Mouse (Mus musculus) spleen, postnatal 14 days (tissue): ENCODE data around the gene Sidt2.

ENCODE experiments used
- DNase-seq, 2 experiments: peaks; one replicate each; pipeline ENCODE4 v3.0.0; 2021 to 2022; ENCODE audit warnings: low spot score in 2 of 2

Sidt2 gene

GRCm38 (mm10) chr9:45946872-45947183, 8.2 kb downstream of the Sidt2 start:
- DNase-seq: no peak

DNA sequence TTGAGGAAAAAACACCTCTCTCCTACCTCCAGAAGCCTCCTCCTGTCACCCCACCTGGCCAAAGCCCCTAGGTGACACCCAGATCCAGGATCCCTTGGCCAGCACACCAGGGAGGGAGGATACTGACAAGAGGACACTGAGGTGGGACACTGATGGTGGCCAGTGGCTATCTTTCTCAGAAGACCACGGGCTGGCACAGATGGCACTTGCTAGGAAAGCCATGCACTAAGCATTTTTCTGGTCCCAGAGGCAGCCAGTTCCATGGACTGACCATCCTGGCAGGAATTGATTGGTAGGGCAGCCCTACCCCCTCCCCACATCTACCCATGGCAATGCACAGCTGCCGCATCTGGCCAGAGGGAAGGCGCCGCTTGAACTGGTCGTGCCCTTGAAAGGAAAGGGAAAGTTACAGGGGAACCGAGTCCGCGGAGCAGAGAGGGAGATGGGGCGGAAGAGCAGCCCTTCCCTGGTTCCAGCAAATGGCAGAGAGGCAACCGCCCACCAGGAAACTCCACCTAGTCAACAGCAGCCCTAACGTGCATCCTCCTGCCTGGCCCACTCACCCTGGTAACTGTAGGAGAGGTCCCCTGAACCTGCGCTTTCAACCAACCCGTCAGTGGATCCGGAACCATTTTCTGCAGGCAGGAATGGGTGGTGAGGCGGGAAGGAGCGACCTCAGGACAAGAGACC, 8.7 kb downstream of the Sidt2 start:
- no peak for DNase-seq

- DNase-seq: no peak
Observed at GRCm38 (mm10) chr9:45945721-45946120, 9.3 kb downstream of the Sidt2 start.

DNA sequence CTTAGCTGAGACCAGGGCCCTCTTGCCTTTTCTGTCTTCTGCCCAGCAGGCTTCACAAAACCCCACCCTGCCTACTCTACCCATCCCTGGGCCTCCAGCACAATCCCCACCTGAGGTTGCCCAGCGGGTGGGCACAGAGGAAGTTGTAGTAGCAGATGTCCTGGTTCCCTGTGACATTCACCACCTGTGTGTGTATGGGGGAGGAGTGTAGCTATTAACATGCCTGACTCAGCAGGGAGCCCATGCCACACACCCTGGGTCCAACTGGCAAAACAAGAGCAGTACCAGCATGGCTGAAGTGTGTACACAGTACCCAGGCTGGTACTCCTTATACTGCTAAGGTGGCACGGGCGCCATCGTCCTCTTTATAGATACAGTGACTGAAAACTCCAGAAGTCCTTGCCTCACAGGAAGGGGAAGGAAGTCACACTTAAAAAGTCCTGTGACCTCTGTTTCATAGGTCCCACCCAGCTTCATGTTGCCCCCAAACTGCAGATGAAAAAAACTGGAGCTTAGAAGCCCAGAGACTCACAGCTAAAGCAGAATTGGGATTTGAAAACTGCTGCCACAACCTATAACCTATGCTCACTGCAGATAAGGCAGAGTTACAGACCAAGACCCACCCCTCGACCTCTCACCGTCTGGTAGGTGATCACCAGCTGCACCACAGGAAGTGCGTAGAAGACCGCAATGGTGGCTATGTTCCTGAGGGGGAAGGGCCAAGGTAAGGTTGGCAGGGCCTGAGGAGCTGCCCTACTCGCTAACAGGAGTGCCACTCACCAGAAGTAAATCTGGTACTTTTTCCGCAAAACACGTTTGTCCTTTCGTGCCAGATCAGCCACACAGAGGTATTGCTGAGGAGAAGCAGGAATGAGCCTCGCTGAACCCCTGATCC, 10.3 kb downstream of the Sidt2 start:
- DNase-seq: peak; percentile 33 to 35

- no peak for DNase-seq
Observed at GRCm38 (mm10) chr9:45943628-45944505, 11.2 kb downstream of the Sidt2 start.

GRCm38 (mm10) chr9:45942916-45943315, 12.1 kb downstream of the Sidt2 start:
- DNase-seq: no peak

DNA sequence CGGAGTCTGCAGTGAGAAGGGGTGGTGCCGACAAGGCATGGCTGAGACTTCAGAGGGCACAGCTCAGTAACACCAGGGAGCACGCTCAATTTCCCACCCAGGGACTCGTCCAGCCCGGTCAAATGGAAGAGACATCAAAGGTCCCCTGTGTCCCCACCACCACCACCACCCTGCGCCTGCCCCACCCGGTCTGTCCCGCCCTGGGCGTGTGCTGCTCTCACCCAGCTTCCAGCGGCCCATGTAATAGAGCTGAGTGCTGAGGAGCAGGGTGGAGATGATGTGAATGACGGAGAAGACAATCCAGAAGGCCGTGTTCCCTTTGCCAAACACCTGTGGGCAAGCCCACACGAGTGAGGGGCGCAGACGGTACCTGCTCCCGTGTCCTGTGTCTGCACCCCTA, 12.6 kb downstream of the Sidt2 start:
- no peak for DNase-seq

DNA sequence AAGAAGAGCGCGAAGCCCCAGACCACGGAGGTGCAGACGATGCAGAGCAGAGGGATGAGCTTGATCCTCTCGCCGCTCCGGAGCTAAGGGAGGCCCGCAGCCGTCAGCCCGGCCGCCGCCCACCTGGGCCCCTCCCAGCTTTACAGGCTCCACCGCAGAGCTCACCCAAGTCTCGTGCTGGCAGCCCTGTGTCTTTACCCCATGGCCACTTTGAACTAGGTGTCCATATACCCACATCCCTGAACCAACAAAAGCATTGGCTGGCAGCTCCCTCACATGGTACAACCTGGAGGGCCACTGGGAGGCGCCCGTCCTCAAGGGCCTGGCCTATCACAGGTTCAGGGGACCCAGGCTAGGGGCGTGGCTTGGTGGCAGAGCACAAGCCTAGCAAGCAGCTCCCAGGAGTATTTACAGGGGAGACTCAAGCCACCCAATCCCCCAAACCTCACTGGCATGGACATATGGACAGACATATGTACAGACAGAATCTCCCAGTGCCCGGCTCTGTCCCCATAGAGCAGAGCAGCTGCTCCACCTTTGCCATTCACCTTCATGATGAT, 13.6 kb downstream of the Sidt2 start:
- no peak for DNase-seq

DNA sequence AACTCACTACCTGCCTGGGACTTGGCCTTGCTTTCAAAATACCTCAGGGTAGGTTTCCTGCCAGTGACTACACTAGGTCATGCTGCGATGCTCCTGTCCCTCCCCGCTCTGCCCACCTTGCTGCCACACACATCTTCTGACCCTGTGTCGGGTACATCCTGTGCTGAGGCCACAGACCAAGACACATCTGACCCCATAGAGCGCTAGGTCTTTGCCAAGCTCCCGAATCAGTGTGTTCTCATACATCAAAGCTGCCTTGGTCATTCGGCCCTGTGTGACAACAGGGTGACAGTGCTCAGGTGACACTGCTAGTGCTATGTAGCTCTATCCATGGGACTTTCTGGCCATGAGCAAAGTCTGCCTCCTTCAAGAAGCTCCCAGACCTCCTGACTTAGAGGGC, 15.3 kb downstream of the Sidt2 start:
- no peak for DNase-seq

DNA sequence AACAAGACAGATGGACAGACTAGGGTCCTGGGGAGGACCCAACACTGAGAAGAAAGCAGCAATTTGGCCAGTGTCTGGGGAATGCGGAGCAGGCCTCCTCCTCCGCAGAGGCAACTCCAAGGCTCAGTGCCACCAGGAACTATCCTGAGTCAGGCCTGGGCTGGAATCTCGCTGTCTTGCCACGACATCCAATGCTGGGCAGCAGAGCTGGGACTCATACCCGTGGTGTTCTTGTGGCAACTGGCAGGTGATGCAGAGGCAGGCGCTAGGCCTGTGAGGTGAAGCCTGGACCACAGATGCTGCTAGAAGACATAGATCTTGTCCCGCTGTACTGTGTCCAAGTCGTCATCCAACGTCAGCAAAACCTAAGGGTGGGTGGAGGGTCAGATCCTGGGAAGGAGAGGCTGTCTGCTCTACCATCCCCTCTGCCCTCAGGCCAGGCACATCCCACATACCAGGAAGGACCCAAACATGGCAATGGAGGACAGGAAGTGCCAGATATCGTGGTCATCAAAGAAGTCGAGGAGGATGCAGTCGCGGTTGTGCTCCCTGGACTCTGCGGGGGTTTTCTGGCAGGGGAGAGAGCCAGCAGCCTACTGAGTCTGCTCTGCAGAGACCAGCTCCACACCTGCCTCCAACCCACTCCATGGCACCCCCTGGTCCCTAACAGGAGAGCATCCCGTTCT, 16.0 kb downstream of the Sidt2 start:
- no peak for DNase-seq

GRCm38 (mm10) chr9:45938088-45938487, 17.0 kb downstream of the Sidt2 start:
- no peak for DNase-seq

GRCm38 (mm10) chr9:45936883-45937282, 18.2 kb downstream of the Sidt2 start:
- DNase-seq: no peak

DNA sequence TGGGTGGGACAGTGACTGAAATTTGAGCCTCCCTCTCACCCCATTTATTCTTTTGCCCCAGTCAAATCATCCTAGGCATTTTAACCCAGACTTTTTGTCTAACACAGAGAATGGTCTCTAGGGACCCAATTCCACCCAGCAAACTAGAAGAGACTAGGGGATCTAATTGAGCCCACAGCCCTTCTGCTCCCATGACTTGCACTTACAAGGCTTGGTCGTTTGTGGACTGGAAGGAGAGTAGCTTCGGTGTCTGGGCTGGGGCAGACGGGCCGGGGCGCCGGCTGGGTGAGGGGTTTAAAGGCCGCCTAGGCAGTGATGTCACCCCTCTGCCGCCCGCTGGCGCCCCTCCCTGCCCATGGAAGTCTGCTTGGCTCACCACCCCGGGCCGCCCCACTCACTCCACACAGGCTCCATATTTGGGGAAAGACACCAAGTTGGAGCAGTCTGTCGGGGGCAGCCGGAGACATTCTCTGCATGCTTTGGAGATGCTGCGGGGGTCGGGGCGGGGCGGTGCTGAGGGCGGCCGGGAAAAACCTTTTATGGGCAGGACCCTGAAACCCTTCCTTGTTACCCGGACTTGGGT, 19.3 kb downstream of the Sidt2 start, which contains the start of gene Tagln:
Gene Tagln, minus strand, starts transcription at position 431 of the 583 bp plus-strand sequence.
- DNase-seq: no peak

DNA sequence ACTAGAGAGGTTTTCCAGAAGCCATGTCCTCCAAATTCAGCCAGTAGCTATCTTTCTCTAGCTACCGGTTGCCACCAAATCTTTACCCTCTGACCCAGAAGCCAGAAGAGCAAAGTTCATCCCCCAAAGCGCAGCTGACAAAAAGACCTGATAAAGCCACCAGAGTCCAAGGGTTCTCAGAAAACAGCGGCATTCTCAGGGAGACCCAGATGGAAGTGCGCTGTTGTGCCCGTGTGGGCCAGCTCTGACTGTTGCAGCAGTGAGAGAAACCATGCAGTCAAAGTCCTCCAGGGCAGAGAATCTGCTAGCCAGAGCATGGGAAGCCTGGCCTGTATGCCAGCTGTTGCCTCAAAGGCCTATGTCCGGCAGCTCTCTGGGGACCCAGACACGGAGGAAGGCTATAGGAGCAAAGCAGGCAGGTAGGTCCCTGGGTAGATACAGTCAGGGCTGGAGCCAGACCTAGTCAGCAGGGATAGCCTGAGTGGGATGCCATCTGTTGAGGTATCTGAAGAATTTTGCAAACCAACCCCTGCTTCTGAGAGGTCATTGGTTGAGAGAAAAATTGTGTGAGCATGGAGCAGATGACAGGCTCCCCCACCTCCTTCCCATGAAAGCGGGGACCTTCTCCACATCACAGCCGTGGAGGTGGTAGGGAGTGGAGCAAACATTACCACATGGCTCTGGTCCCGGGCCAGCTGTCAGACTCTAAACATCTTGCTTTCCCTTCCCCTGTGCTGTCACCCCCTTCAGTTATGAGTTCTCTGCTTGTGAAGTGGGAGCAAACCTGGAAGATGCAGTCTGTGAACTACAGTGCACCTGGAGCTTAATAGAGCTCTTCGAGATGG, 22.3 kb downstream of the Sidt2 start:
- DNase-seq: no peak

DNA sequence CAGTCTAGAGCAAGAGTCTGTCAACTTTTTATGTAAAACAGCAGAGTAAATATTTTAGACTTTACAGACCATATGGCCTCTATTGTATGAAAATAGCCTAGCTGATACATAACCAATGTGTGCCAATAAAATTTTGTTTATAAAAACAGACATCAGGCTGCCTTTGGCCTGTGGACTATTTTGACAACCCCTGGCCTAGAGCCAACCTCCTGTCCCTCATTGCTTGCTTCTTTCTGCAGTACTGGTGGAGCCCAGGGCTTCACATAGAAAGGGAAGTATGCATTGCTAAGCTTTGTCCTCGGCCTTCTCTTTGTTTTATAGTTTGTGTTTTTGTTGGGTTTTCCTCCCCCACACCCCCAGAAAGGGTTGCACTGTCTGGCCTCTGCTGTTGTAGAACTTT, 23.1 kb downstream of the Sidt2 start:
- no peak for DNase-seq

GRCm38 (mm10) chr9:45929285-45929684, 25.8 kb downstream of the Sidt2 start:
- no peak for DNase-seq

DNA sequence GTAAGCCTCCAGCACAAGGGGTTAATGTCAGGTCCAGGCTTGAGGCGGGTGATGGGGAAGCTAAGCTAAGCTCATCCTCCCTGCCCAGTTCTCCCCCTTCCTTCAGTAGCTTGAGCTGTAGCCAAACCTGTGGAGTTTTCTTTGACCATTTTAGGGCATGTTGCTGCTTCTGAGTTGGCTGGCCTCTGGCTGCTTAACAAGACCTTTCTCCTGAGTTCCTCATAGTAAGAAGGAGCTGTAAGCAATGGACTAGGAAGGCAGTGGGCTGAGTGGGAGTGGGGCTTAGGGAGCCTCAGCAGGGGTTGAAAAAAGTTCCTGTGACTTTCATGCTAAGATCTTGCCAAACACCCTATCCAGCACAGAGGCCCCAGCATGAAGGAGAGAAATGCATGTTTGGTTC, 35.2 kb downstream of the Sidt2 start:
- DNase-seq: no peak

- DNase-seq: no peak
Observed at GRCm38 (mm10) chr9:45917041-45917934, 37.8 kb downstream of the Sidt2 start.

GRCm38 (mm10) chr9:45915659-45916058, 39.4 kb downstream of the Sidt2 start:
- DNase-seq: no peak
